Mouse (Mus musculus) limb, embryonic 15.5 days (tissue): ENCODE data around the gene Rhoc. TPM values are rescaled to one million over a fixed set of nuclear protein-coding genes. Genes with fewer than 3 reads are reported as not detected.
A peak's percentile ranks its signal among the peaks of the same experiment; 100 is the strongest.

Source experiments
- ATAC-seq: fragments of 200-750 bp; cut with Nextera tagmentation; 2 replicates; pipeline ENCODE4 v1.8.0; 2017; ENCODE audit warnings: low read depth, moderate TSS enrichment; ENCODE audit not compliant: insufficient number of reproducible peaks, low FRiP score, low TSS enrichment
- H3K27ac ChIP-seq: fragments of 300-500 bp; sonication (generic); 2 replicates; pipeline ENCODE4 v1.5.1; 2015; ENCODE audit warnings: moderate library complexity, mild to moderate bottlenecking, inconsistent platforms
- H3K27me3 ChIP-seq: fragments of 300-500 bp; sonication (generic); 2 replicates; pipeline ENCODE4 v1.6.1; 2015; ENCODE audit warnings: inconsistent platforms
- H3K36me3 ChIP-seq: fragments of 300-500 bp; sonication (generic); 2 replicates; pipeline ENCODE4 v1.6.1; 2015; ENCODE audit warnings: inconsistent platforms
- H3K4me1 ChIP-seq: fragments of 300-500 bp; sonication (generic); 2 replicates; pipeline ENCODE4 v1.6.1; 2015; ENCODE audit warnings: inconsistent platforms
- H3K4me2 ChIP-seq: fragments of 300-500 bp; sonication (generic); 2 replicates; pipeline ENCODE4 v1.6.1; 2015; ENCODE audit warnings: mild to moderate bottlenecking, inconsistent platforms
- H3K4me3 ChIP-seq: fragments of 300-500 bp; sonication (generic); 2 replicates; pipeline ENCODE4 v1.5.1; 2015; ENCODE audit warnings: mild to moderate bottlenecking, inconsistent platforms
- H3K9ac ChIP-seq: fragments of 300-500 bp; sonication (generic); 2 replicates; pipeline ENCODE4 v1.6.1; 2015; ENCODE audit warnings: inconsistent platforms
- H3K9me3 ChIP-seq: fragments of 300-500 bp; sonication (generic); 2 replicates; pipeline ENCODE4 v1.6.1; 2016; ENCODE audit warnings: inconsistent platforms
- WGBS: fragments of 180-500 bp; shearing (Covaris S2); methylation state at CpG from one replicate; pipeline ENCODE4 v1.1.7; 2015; 5-methylcytosine and 5-hydroxymethylcytosine counted together
- polyA plus RNA-seq: library from polyadenylated mRNA; unstranded; fragments of >200 nt; fragmentation: Nextera tagmentation; extraction: Ambion mirVana; gene quantifications from 2 replicates; pipeline ENCODE4 v1.2.1, GENCODE M21; 2015

Gene Rhoc
- polyA plus RNA-seq, 1 experiment from 2014 or later, result 193 TPM

- peak; percentile 73 for ATAC-seq
- Histone ChIP-seq H3K27me3 (no peaks in the 10 kb centered on the region), H3K4me3 (peak within 1 kb of the TSS; percentile 75), H3K27ac (peak within 1 kb of the TSS; percentile 97), H3K9me3 (no peaks in the 10 kb centered on the region), H3K4me1 (peaks cover 19% of the 10 kb centered on the region), H3K4me2 (peak within 1 kb of the TSS; percentile 70), H3K9ac (peak within 1 kb of the TSS; percentile 93), H3K36me3 (peaks cover 11% of the 10 kb centered on the region; the same call in 1 of the 2 replicates)
- under 1% methylated on average over 36 of the region's 40 CpGs for WGBS
These were observed 30.0 kb downstream of the Rhoc start, which contains the start of gene Mov10 for GRCm38 (mm10) chr3:104817991-104818748. Mov10 (minus strand) TSS chr3:104818563.

GRCm38 (mm10) chr3:104818749-104819134 lies 30.6 kb downstream of the Rhoc start:
- Histone ChIP-seq H3K4me3 (peak overlapping the region; percentile 75), H3K9me3 (no peaks in the 10 kb centered on the region), H3K4me2 (peak overlapping the region; percentile 70), H3K27ac (peak overlapping the region; percentile 97), H3K4me1 (peaks cover 19% of the 10 kb centered on the region), H3K36me3 (peaks cover 11% of the 10 kb centered on the region; the same call in 1 of the 2 replicates), H3K9ac (0 out of 2 replicates have a peak overlapping the region, but pooled peaks have one; percentile 93), H3K27me3 (no peaks in the 10 kb centered on the region)
- WGBS, result 1% methylated on average over 3 of the region's 3 CpGs
- ATAC-seq, result no peak

GRCm38 (mm10) chr3:104820426-104820825 lies 32.3 kb downstream of the Rhoc start:
- Histone ChIP-seq H3K9ac (no peak overlapping the region), H3K36me3 (peaks cover 16% of the 10 kb centered on the region), H3K27ac (no peak overlapping the region), H3K27me3 (no peaks in the 10 kb centered on the region), H3K4me2 (no peak overlapping the region), H3K4me1 (peaks cover 19% of the 10 kb centered on the region), H3K4me3 (no peak overlapping the region), H3K9me3 (no peaks in the 10 kb centered on the region)
- 47% methylated on average over 1 of the region's 1 CpGs for WGBS
- no peak for ATAC-seq

DNA sequence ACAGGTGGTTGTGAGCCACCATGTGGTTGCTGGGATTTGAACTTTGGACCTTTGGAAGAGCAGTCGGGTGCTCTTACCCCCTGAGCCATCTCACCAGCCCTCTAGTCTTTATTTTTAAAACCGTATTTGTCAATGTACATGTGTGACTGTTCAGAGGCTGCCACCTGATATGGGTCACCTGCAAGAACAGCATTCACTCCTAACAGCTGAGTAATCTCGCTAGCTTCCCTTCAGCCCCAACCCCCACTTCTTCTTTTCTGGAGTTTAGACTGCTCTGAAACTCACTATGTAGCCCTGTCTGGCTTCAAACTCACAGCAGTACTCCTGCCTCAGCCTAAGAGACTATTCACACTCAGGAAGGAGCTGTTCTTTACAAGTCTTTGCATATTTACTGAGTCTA lies 34.2 kb downstream of the Rhoc start:
- Histone ChIP-seq H3K27me3 (no peaks in the 10 kb centered on the region), H3K4me1 (peaks cover 6% of the 10 kb centered on the region), H3K27ac (no peak overlapping the region), H3K9ac (no peak overlapping the region), H3K9me3 (no peaks in the 10 kb centered on the region), H3K36me3 (peaks cover 24% of the 10 kb centered on the region), H3K4me3 (no peak overlapping the region), H3K4me2 (no peak overlapping the region)
- no peak for ATAC-seq
- WGBS, result 79% methylated on average over 3 of the region's 3 CpGs

DNA sequence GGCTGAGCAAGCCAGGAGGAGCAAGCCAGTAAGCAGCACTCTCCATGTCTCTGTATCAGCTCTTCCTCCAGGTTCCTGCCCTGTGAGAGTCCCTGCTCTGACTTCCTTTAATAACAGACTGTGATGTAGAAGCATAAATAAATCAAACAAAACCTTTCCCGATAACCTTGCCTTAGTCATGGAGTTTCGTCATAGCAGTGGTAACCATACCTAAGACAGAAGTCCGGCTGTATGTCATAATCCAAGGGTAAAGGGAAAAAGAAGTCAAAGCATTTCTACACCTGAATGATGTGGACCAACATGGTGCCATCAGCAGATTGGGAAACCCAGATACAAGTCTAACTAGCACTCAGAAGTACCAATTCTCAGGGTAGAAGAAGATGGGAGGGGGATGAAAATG lies 47.6 kb downstream of the Rhoc start:
- WGBS, result 88% methylated on average over 3 of the region's 3 CpGs
- ATAC-seq, result no peak
- no peak overlapping the region for H3K9ac ChIP-seq
- H3K4me2 ChIP-seq, result no peak overlapping the region
- no peaks in the 10 kb centered on the region for H3K27me3 ChIP-seq
- H3K27ac ChIP-seq, result no peak overlapping the region
- H3K36me3 ChIP-seq, result peaks cover 58% of the 10 kb centered on the region
- H3K4me3 ChIP-seq, result no peak overlapping the region
- H3K9me3 ChIP-seq, result no peaks in the 10 kb centered on the region
- H3K4me1 ChIP-seq, result no peaks in the 10 kb centered on the region

- Histone ChIP-seq H3K36me3 (peaks cover 69% of the 10 kb centered on the region), H3K4me2 (no peak overlapping the region), H3K27ac (no peak overlapping the region), H3K27me3 (no peaks in the 10 kb centered on the region), H3K4me1 (no peaks in the 10 kb centered on the region), H3K4me3 (no peak overlapping the region), H3K9me3 (no peaks in the 10 kb centered on the region), H3K9ac (no peak overlapping the region)
- ATAC-seq, result no peak
- WGBS, result 92% methylated on average over 5 of the region's 5 CpGs
These were observed 52.9 kb downstream of the Rhoc start for GRCm38 (mm10) chr3:104841049-104841448.

Other genes starting within 250 kb of the Rhoc start
- gene Slc16a1, start 149.7 kb upstream of the Rhoc start, polyA plus RNA-seq, result 43.7 and 45.6 TPM in 2 replicates
- 4.6 and 5.5 TPM in 2 replicates for gene Ppm1j, start 7.3 kb upstream of the Rhoc start, polyA plus RNA-seq
- 0.15 and 0.20 TPM in 2 replicates for gene Fam19a3, start 6.5 kb upstream of the Rhoc start, polyA plus RNA-seq
- gene Mov10, start 30.2 kb downstream of the Rhoc start, polyA plus RNA-seq, result 48.7 and 50.7 TPM in 2 replicates
- gene St7l, start 75.6 kb downstream of the Rhoc start, polyA plus RNA-seq, result 40.7 and 45.0 TPM in 2 replicates
- gene Capza1, start 76.1 kb downstream of the Rhoc start, polyA plus RNA-seq, result 194 and 201 TPM in 2 replicates
- 1.2 and 1.7 TPM in 2 replicates for gene Wnt2b, start 173.5 kb downstream of the Rhoc start, polyA plus RNA-seq